Mouse (Mus musculus) thymus, postnatal 4 days (tissue): ENCODE data around the gene Arhgef15.
A peak's percentile ranks its signal among the peaks of the same experiment; 100 is the strongest.
"Not testable (repeated sequence)": the region's sequence is repeated elsewhere in the genome, so short reads cannot be mapped to it uniquely, and the experiment has no call there.

ENCODE experiments used
- DNase-seq: peaks from one replicate; pipeline ENCODE4 v3.0.0; 2021

Arhgef15 gene

GRCm38 (mm10) chr11:68963405-68963804, 6.1 kb upstream of the Arhgef15 start:
- DNase-seq = no peak

DNA sequence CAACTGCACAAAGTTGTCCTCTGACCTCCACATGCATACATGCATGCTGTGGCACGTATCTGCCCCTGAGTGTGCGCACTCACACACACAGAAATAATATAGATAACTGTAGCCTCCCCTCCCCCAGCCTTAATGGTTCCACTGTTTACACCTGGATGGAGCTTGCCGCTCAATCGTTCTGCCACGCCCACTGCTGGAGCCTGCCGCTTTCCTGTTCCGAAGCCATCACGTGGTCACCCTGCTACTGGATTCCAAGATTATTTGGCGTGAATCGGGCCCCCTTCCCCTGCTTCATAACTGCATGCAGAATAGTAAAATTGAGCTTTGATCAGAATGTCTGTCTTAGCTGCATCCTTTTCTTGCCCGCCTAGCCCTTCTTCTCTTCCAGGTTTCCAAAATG, 4.9 kb upstream of the Arhgef15 start:
- DNase-seq = not testable (repeated sequence)

DNA sequence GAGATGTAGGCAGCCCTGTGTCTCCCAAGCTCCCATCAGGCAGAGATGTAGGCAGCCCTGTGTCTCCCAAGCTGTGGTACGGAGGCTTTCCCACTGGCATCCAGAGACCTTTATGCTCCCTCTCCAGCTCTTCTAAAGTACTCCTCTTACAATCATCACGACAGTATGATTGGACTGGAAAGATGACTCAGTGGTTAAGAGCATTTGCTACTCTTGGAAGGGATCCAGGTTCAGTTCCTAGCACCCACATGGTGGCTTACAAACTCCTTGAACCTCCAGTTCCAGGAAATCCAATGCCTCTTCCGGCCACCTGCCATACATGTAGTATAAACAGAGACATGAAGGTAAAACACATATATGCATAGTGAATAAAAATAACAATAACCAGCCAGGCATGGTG, 4.3 kb upstream of the Arhgef15 start:
- no peak for DNase-seq

- no peak for DNase-seq
These were observed 691 bp upstream of the Arhgef15 start for GRCm38 (mm10) chr11:68957971-68958370.

- DNase-seq = no peak
These were observed 583 bp downstream of the Arhgef15 start for GRCm38 (mm10) chr11:68956697-68957096.

DNA sequence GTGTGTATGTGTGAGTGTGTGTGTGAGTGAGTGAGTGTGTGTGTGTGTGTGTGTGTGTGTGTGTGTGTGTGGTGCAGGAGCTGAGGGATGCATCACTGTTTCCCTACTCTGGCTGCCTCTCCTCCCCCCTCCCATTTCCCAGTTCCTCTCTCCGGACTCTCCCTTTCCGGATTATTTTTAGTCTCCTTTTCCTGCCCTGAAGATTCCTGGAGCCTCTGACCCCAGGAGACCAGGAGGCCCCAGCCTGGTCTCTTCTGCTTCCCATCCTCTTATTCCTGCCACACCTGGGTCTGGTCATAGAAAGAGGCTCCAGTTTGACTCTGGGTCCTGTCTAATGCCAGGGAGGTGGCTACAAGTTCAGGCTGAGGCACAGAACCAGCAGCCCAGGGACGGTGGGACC, 1.2 kb downstream of the Arhgef15 start:
- DNase-seq = no peak

DNA sequence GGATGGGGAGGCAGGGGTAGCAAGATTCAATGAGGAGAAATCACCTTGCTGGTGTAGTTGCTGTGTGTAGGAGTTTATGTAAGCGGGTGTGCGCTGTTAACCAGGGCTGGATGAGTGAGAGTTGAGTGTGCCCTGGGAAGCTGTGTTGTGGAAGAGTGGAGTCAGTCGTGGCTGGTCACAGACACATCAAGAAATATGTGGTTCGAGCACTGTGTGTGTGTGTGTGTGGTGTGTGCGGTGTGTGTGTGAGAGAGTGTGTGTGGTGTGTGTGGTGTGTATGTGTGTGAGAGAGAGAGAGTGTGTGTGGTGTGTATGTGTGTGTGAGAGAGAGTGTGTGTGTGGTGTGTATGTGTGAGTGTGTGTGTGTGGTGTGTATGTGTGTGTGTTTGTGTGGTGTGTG, 1.8 kb downstream of the Arhgef15 start:
- no peak for DNase-seq

GRCm38 (mm10) chr11:68954408-68954807, 2.9 kb downstream of the Arhgef15 start:
- no peak for DNase-seq

- DNase-seq = no peak
These were observed 3.4 kb downstream of the Arhgef15 start for GRCm38 (mm10) chr11:68953903-68954302.

DNA sequence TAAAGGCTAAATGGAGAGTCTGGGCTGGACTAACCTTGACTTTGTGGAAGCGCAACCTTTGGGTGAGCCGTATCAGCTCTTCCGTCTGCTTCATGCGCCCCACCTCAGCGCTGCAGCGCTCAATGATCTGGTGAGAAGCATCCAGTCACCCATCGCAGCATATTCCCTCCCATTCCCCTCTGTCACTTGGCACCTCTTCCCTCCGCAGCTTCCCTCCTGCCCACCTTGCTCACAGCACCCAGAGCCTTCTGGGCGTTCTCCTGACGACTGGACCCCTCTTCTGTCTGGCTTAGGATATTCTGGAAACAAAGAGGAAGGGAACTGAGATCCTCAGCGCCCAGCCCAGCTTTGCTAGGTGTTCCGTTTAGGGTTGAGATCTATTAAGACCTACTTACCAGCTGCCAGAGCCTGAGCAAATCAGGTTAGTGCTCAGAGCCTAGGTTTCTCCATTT, 9.7 kb downstream of the Arhgef15 start:
- DNase-seq = no peak

GRCm38 (mm10) chr11:68946806-68947440, 10.4 kb downstream of the Arhgef15 start:
- DNase-seq = no peak

DNA sequence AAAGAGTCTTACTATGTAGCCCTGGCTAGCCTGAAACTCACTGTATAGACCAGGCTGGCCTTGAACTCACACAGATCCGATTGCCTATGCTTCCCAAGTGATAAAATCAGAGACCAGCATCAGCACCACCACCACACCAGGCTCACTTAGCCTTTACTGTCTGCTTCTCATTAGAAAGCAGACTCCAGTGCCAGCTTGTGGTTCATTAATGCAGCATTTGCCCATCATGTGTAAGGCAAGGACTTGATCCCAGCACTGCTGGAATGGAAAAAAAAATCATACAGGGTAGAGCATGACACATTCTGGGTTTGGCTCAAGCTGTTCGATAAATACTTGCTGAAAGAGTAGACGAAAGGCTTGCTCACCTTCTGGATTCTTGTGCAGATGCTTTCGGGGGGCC, 11.3 kb downstream of the Arhgef15 start:
- no peak for DNase-seq

DNA sequence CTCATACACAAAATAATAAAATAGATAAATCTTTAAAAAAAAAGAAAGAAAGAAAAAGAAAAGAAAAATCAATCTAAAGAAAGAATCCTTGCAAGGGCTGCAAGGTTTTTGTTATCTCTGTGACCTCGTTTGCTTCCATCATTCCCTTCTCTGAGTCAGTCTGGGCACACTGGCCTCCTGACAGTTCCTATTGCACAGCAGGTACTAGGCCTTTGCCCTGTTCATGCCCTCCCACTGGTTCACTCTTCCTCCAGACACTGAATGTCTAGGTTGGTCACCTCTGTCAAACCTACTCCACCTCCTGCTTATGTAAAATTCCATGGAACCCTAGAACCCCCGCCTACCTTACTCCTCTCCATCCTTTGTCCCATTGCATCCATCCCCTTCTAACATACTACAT, 12.0 kb downstream of the Arhgef15 start:
- DNase-seq = no peak

- no peak for DNase-seq
These were observed 14.5 kb downstream of the Arhgef15 start for GRCm38 (mm10) chr11:68942731-68943130.

GRCm38 (mm10) chr11:68940516-68940915, 16.8 kb downstream of the Arhgef15 start:
- DNase-seq = no peak

DNA sequence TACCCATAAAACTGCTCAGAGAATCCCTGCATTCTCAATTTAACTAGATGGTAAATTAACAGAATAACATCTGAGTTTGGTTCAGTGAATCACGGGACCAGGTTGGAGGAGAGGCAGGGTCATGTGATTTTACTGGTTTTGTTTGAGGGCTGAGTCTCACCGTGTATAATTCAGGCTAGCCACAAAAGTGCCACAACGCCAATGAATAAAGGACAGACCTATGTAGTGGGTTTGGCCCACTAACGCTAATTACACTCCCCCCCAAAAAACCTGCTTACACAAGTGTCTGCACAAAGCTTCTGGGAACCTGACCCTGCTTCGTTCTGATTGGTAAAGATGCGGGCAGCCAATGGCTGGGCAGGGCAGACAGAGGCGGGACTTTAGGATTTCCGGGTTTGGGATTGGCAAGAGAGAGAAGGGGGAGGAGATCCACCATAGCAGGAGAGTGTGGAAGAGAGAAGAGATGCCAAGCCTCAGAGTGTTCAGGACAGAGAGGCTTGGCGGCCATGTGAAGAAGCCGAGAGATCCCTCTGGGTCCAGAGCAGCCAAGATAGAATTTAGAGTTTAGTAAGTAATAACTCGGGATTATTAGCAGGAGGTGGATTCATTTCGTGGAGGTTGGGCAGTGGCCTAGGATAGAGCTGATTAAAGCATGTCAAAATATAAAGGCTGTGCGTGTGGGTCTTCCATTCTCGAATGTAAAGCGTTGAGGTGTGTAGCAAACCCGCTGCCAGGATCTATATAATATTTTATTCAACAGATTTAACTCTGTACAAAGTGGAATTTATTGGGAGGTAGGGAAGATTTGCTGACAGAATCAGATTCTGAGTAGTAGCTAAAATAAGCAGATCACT, 17.6 kb downstream of the Arhgef15 start:
- DNase-seq = peak; percentile 80

DNA sequence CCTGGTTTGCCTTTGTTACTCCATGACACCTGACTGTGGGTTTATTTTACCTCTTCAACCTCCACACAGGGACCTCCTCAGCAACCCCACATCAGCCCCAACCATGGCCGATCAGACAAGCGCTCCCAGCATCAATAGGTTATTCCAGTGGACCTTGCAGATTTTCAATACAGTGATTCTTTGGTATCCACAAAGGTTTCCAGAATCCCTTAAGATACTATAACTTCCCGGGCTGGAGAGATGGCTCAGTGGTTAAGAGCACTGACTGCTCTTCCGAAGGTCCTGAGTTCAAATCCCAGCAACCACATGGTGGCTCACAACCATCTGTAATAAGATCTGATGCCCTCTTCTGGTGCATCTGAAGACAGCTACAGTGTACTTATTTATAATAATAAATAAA, 20.3 kb downstream of the Arhgef15 start:
- DNase-seq = not testable (repeated sequence)

DNA sequence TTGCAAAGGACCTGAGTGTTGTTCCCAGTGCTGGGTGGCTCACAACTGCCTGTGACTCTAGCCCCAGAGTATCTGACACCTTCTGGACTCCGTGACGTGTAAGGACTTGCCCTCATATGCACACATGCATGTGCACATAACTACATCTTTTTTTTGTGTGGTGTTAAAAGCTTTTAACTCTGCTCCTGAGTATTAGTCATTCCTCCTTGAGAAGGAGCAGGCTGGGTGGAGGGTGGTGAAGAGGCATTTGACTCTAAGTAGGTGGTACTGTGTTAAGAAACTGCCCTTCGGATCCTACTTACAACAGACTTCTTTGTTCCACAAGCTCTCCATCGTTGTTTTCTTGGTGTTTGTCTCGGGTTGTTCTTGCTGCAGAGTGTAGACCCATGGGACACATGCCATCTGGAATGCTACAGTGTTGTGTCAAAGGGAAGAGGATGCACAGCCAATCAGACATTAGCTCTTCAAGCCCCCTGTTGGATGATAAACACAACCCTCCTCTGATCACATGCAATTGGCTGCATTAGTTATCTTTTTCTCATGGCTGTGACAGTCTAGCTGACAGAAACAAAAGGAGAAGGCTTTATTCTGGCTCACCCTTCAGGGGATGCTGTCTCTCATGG, 23.3 kb downstream of the Arhgef15 start:
- DNase-seq = no peak

GRCm38 (mm10) chr11:68929947-68930346, 27.3 kb downstream of the Arhgef15 start:
- no peak for DNase-seq

GRCm38 (mm10) chr11:68926981-68927380, 30.3 kb downstream of the Arhgef15 start, which contains the start of gene Odf4:
Gene Odf4 (minus strand): TSS chr11:68927081.
- no peak for DNase-seq

GRCm38 (mm10) chr11:68924749-68925148, 32.5 kb downstream of the Arhgef15 start:
- DNase-seq = no peak

DNA sequence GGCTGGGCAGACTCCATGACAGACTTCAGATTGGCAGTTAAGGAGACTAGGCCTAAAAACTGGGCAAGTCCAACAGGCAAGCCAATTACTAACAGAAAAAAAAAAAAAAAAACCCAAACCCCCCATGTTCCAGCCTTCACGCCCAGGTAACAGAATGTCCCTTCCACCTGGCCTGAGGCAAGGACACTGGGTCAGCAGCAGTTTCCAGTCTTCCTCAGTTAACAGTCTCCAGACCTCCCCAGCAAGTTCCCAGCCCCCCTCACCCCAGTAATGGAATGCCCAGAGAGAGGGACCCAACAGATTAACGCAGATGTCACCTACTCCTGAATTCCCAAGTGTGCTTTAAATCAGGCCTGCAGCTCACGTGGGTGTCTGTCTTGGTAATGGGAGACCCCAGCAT, 34.1 kb downstream of the Arhgef15 start:
- DNase-seq = no peak

- DNase-seq = no peak
These were observed 42.7 kb downstream of the Arhgef15 start for GRCm38 (mm10) chr11:68914566-68914965.
